Mouse (Mus musculus) kidney, adult 2 months (tissue): ENCODE measurements around the gene Sag.

Experiments
- CTCF ChIP-seq: fragments of 200-500 bp; conservative IDR thresholded peaks from 2 replicates; pipeline ENCODE4 v1.5.1; 2011; ENCODE audit warnings: low read depth, mild to moderate bottlenecking, control low read depth, low read length, moderate library complexity, mixed read lengths; ENCODE audit not compliant: insufficient read depth, insufficient read length
- POLR2A ChIP-seq: fragments of 200-500 bp; IDR thresholded peaks from one replicate; pipeline ENCODE4 v1.6.1; 2011; ENCODE audit warnings: low read depth, low read length, control low read depth

DNA sequence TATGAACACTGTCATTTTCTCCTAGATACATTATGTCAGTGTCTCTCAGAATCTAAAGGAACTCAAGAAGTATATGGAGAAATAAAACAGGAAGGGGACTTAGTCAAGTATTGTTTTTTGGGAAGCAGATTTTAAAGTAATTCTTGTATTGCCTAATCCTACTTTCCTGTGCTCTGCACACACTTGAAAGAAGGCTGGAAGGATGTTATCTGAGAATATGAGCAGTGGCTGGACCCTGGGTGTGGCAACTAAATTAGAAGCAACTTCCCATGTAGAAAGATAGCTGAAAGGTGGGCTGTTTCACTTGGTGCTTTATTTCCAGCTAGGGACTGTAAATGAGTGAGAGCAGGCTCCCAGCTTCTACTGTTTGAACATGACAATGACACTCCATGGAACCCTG lies 69.6 kb downstream of the Sag start:
- TF ChIP-seq POLR2A (no peak), CTCF (no peak)
